Mouse (Mus musculus) intestine, embryonic 14.5 days (tissue): ENCODE results near the gene Nfam1. TPM values are rescaled to one million over a fixed set of nuclear protein-coding genes. Genes with fewer than 3 reads are reported as not detected.
"Not testable (repeated sequence)": the region's sequence is repeated elsewhere in the genome, so short reads cannot be mapped to it uniquely, and the experiment has no call there.

Source experiments
- ATAC-seq: fragments of 200-750 bp; cut with Nextera tagmentation; replicated peaks from 2 replicates; pipeline ENCODE4 v1.8.0; 2017; ENCODE audit warnings: low read depth, moderate number of reproducible peaks, moderate TSS enrichment, moderate library complexity; ENCODE audit not compliant: low FRiP score, low TSS enrichment
- DNase-seq: peaks from one replicate; pipeline ENCODE4 v3.0.0-alpha.2; 2018; ENCODE audit warnings: low spot score
- H3K27ac ChIP-seq: fragments of 300-500 bp; sonication (generic); 2 replicates; pipeline ENCODE4 v1.5.1; 2014; ENCODE audit warnings: low read depth, mild to moderate bottlenecking, control low read depth
- H3K27me3 ChIP-seq: fragments of 300-500 bp; sonication (generic); replicated peaks from 2 replicates; pipeline ENCODE4 v1.6.1; 2014; ENCODE audit warnings: low read length, control low read depth; ENCODE audit not compliant: control insufficient read depth, insufficient read depth
- H3K36me3 ChIP-seq: fragments of 300-500 bp; sonication (generic); 2 replicates; pipeline ENCODE4 v1.6.1; 2014; ENCODE audit warnings: low read length, control low read depth; ENCODE audit not compliant: control insufficient read depth, insufficient read depth
- H3K4me1 ChIP-seq: fragments of 300-500 bp; sonication (generic); replicated peaks from 2 replicates; pipeline ENCODE4 v1.6.1; 2014; ENCODE audit warnings: low read length, control low read depth, mixed read lengths; ENCODE audit not compliant: control insufficient read depth, insufficient read depth
- H3K4me2 ChIP-seq: fragments of 300-500 bp; sonication (generic); 2 replicates; pipeline ENCODE4 v1.6.1; 2014; ENCODE audit warnings: low read length
- H3K4me3 ChIP-seq: fragments of 300-500 bp; sonication (generic); 2 replicates; pipeline ENCODE4 v1.5.1; 2014; ENCODE audit warnings: low read depth, low read length, control low read depth, mixed read lengths
- H3K9ac ChIP-seq: fragments of 300-500 bp; sonication (generic); 2 replicates; pipeline ENCODE4 v1.6.1; 2014; ENCODE audit warnings: mild to moderate bottlenecking, low read length
- H3K9me3 ChIP-seq: fragments of 300-500 bp; sonication (generic); 2 replicates; pipeline ENCODE4 v1.6.1; 2016; ENCODE audit warnings: low read length, control low read depth; ENCODE audit not compliant: control insufficient read depth
- WGBS: fragments of 180-500 bp; shearing (Covaris S2); extraction: QIAGEN DNeasy Blood & Tissue Kit; methylation state at CpG from one replicate; pipeline ENCODE4 v1.1.7; 2014; 5-methylcytosine and 5-hydroxymethylcytosine counted together
- polyA plus RNA-seq: library from polyadenylated mRNA; unstranded; fragments of >200 nt; fragmentation: Nextera tagmentation; extraction: Ambion mirVana; gene quantifications from 2 replicates; pipeline ENCODE4 v1.2.1, GENCODE M21; 2014

Nfam1 gene
- 3.6 and 3.7 TPM in 2 replicates for polyA plus RNA-seq

DNA sequence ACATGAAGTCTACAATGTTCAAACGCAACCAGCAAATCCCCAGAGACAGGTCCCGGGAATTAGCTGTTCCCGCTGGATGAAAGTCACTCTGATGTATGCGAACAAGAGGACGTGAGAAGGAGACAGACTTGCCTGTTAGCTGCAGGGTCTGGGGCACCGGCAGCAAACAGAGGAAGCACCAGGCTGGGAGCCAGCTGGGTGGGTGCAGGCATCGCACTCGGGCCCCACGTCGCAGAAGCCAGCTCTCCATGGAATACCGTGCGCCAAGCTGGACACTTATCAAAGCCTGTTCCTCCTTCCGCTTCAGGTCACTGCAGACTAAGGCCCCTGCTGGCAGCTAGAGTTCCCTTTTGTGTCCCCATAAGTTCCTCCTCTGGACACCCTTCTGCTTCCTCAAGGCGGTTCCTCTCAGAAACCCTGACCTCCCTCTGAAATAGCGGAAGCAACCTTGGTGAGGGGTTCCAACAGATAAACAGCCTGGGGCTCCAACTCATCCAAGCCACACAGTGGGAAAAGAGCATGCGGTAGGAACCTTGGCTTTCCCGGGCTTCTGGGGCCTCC lies at the start of gene Nfam1:
Gene Nfam1 (minus strand): TSS at position 326 of the 561 bp plus-strand sequence.
- no peaks in the 10 kb centered on the region for H3K36me3 ChIP-seq
- H3K4me3 ChIP-seq: no peak within 1 kb of the TSS
- no peaks in the 10 kb centered on the region for H3K9me3 ChIP-seq
- DNase-seq (no peak), ATAC-seq (no peak)
- no peak within 1 kb of the TSS for H3K27ac ChIP-seq
- WGBS: 59% methylated on average over 17 of the region's 17 CpGs
- no peak within 1 kb of the TSS for H3K4me2 ChIP-seq
- peaks cover 45% of the 10 kb centered on the region for H3K4me1 ChIP-seq
- H3K9ac ChIP-seq: no peak within 1 kb of the TSS
- no peaks in the 10 kb centered on the region for H3K27me3 ChIP-seq

- no peaks in the 10 kb centered on the region for H3K9me3 ChIP-seq
- DNase-seq (no peak), ATAC-seq (no peak)
- no peaks in the 10 kb centered on the region for H3K4me1 ChIP-seq
- H3K4me3 ChIP-seq: no peak overlapping the region
- no peak overlapping the region for H3K9ac ChIP-seq
- 54% methylated on average over 27 of the region's 27 CpGs for WGBS
- H3K4me2 ChIP-seq: no peak overlapping the region
- no peak overlapping the region for H3K27ac ChIP-seq
- no peaks in the 10 kb centered on the region for H3K36me3 ChIP-seq
- H3K27me3 ChIP-seq: no peaks in the 10 kb centered on the region
These were observed 42.8 kb upstream of the Nfam1 start for GRCm38 (mm10) chr15:83075607-83076525.

- no peak for ATAC-seq
- Histone ChIP-seq H3K27ac (no peak overlapping the region), H3K27me3 (no peaks in the 10 kb centered on the region), H3K4me3 (no peak overlapping the region), H3K9ac (no peak overlapping the region), H3K4me1 (no peaks in the 10 kb centered on the region), H3K36me3 (no peaks in the 10 kb centered on the region), H3K4me2 (no peak overlapping the region), H3K9me3 (no peaks in the 10 kb centered on the region)
- DNase-seq: no peak
- 92% methylated on average over 4 of the region's 4 CpGs for WGBS
These were observed 41.1 kb upstream of the Nfam1 start for GRCm38 (mm10) chr15:83074179-83074578.

DNA sequence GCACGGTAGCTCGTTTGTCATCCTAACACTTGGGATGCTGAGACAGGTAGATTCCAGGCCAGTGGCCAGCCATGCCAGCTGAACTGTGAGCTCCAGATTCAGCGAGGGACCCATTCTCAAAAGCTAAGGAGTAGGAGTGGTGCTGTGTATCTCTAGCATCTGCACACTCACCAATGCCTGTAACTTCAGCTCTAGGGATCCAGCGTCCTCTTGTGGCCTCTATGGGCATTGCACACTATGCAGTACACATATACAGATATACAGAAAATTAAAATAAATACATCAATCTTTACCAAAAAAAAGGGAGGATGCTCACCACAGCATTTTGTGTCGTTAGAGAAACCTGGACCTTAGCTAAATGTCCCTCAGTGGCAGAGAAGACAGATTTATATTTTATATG lies 38.6 kb upstream of the Nfam1 start:
- WGBS: 84% methylated on average over 5 of the region's 5 CpGs
- DNase-seq: no peak
- Histone ChIP-seq H3K9me3 (no peaks in the 10 kb centered on the region), H3K27me3 (no peaks in the 10 kb centered on the region), H3K27ac (no peak overlapping the region), H3K9ac (no peak overlapping the region), H3K4me1 (no peaks in the 10 kb centered on the region), H3K36me3 (no peaks in the 10 kb centered on the region), H3K4me2 (no peak overlapping the region), H3K4me3 (no peak overlapping the region)
- ATAC-seq: no peak

- H3K36me3 ChIP-seq: no peaks in the 10 kb centered on the region
- DNase-seq (no peak), ATAC-seq (no peak)
- H3K27ac ChIP-seq: no peak overlapping the region
- no peaks in the 10 kb centered on the region for H3K9me3 ChIP-seq
- H3K4me1 ChIP-seq: no peaks in the 10 kb centered on the region
- H3K4me3 ChIP-seq: no peak overlapping the region
- WGBS: 41% methylated on average over 3 of the region's 3 CpGs
- no peaks in the 10 kb centered on the region for H3K27me3 ChIP-seq
- no peak overlapping the region for H3K9ac ChIP-seq
- H3K4me2 ChIP-seq: no peak overlapping the region
These were observed 37.8 kb upstream of the Nfam1 start for GRCm38 (mm10) chr15:83070942-83071341.

- DNase-seq (no peak), ATAC-seq (no peak)
- Histone ChIP-seq H3K27ac (no peak overlapping the region), H3K4me1 (no peaks in the 10 kb centered on the region), H3K36me3 (no peaks in the 10 kb centered on the region), H3K4me3 (no peak overlapping the region), H3K27me3 (no peaks in the 10 kb centered on the region), H3K4me2 (no peak overlapping the region), H3K9me3 (no peaks in the 10 kb centered on the region), H3K9ac (no peak overlapping the region)
- WGBS: 94% methylated on average over 5 of the region's 5 CpGs
These were observed 35.2 kb upstream of the Nfam1 start for GRCm38 (mm10) chr15:83068270-83068669.

GRCm38 (mm10) chr15:83065543-83065942 lies 32.4 kb upstream of the Nfam1 start:
- no peak overlapping the region for H3K4me3 ChIP-seq
- no peaks in the 10 kb centered on the region for H3K9me3 ChIP-seq
- ATAC-seq (no peak), DNase-seq (no peak)
- H3K4me2 ChIP-seq: no peak overlapping the region
- WGBS: 73% methylated on average over 4 of the region's 4 CpGs
- H3K27ac ChIP-seq: no peak overlapping the region
- H3K27me3 ChIP-seq: no peaks in the 10 kb centered on the region
- H3K36me3 ChIP-seq: no peaks in the 10 kb centered on the region
- H3K9ac ChIP-seq: no peak overlapping the region
- H3K4me1 ChIP-seq: no peaks in the 10 kb centered on the region

- H3K9ac ChIP-seq, H3K27me3 ChIP-seq, H3K4me1 ChIP-seq, H3K4me2 ChIP-seq, ATAC-seq, H3K36me3 ChIP-seq, H3K4me3 ChIP-seq, H3K27ac ChIP-seq, H3K9me3 ChIP-seq, DNase-seq: not testable (repeated sequence)
- WGBS: 81% methylated on average over 2 of the region's 2 CpGs
These were observed 29.5 kb upstream of the Nfam1 start for GRCm38 (mm10) chr15:83062582-83062981.
